Mouse (Mus musculus) activated CD4-positive, CD25-positive, alpha-beta regulatory T cell, adult 9 weeks (primary cell): Measurements from ENCODE around the gene Dgkg. TPM values are rescaled to one million over a fixed set of nuclear protein-coding genes. Genes with fewer than 3 reads are reported as not detected.

Experiments used
- polyA plus RNA-seq: library from polyadenylated mRNA; unstranded; fragments of 100-300 nt; shearing (Covaris generic); gene quantifications from one replicate; pipeline ENCODE4 v1.2.1, GENCODE M21; 2017

The Dgkg gene
- polyA plus RNA-seq: 2.9 TPM

GRCm38 (mm10) chr16:22656533-22657444 is at the start of gene Dgkg:
Dgkg (minus strand) TSS chr16:22657221.

GRCm38 (mm10) chr16:22439499-22440177 is 217.4 kb downstream of the Dgkg start, which contains the start of gene Etv5:
Etv5 (minus strand) TSS chr16:22439719.

Other genes starting within 250 kb of the Dgkg start
- 8.5 TPM for gene Etv5, start 217.5 kb downstream of the Dgkg start, polyA plus RNA-seq
- not detected for gene Crygs, start 154.4 kb upstream of the Dgkg start, polyA plus RNA-seq
- 23.3 TPM for gene Tbccd1, start 200.4 kb upstream of the Dgkg start, polyA plus RNA-seq
- gene Dnajb11, start 200.6 kb upstream of the Dgkg start, polyA plus RNA-seq: 129 TPM
- not detected for gene Ahsg, start 234.1 kb upstream of the Dgkg start, polyA plus RNA-seq